Mouse (Mus musculus): ENCODE measurements at regions not wholly inside any gene's neighbourhood (a gene's known extent, or its start where the extent isn't known, plus 50 kb on each side); places are given as distances from the start of the nearest gene placed in this dataset.
"Not testable (repeated sequence)": the region's sequence is repeated elsewhere in the genome, so short reads cannot be mapped to it uniquely, and the experiment has no call there.

- Histone ChIP-seq H3K27me3 (ENCODE audit: control insufficient read depth, insufficient read depth, low read depth, low read length) (no peaks in the 10 kb centered on the region), H3K36me3 (ENCODE audit: control insufficient read depth, insufficient read depth, low read length) (no peaks in the 10 kb centered on the region), H3K9me3 (replicated peaks; ENCODE audit: control insufficient read depth, low read length, poor library complexity, severe bottlenecking) (no peaks in the 10 kb centered on the region), H3K4me2 (ENCODE audit: low read length) (no peak overlapping the region), H3K4me3 (ENCODE audit: low read depth, low read length) (no peak overlapping the region), H3K27ac (ENCODE audit: low read length) (no peak overlapping the region), H3K9ac (ENCODE audit: low read depth, low read length) (no peak overlapping the region), H3K4me1 (ENCODE audit: control insufficient read depth, insufficient read depth, low read length) (no peaks in the 10 kb centered on the region)
- no peak for ATAC-seq
- WGBS = 79% methylated on average over 8 of the region's 8 CpGs
Measured at GRCm38 (mm10) chr13:69129056-69129620, 129.8 kb upstream of the Adcy2 start.

DNA sequence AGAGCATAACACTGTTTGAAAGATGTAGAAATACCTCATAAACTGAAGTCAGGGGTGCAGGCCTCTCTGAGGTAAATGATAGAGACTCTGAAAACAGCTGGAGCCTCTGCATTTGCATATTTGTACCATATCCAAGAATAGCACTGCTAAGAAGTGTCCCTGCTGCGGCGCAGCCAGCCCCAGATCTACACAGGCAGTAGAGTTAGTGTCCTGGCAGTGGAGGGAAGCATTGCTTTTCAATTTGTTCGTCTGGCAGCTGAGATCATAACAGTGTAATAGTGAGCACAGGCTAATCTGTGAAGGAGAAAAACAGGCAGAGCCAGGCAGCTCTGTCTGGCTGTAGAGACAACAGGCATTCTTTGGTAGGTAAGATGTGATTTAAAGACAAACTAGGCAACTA lies 128.2 kb upstream of the Adcy2 start:
- H3K36me3 ChIP-seq (ENCODE audit: control insufficient read depth, insufficient read depth, low read length) = no peaks in the 10 kb centered on the region
- H3K27me3 ChIP-seq (ENCODE audit: control insufficient read depth, insufficient read depth, low read depth, low read length) = no peaks in the 10 kb centered on the region
- peak; percentile 45; the same call in 1 of the 2 replicates for ATAC-seq
- no peak overlapping the region for H3K4me3 ChIP-seq (ENCODE audit: low read depth, low read length)
- H3K27ac ChIP-seq (ENCODE audit: low read length) = no peak overlapping the region
- no peaks in the 10 kb centered on the region for H3K4me1 ChIP-seq (ENCODE audit: control insufficient read depth, insufficient read depth, low read length)
- H3K9me3 ChIP-seq (replicated peaks; ENCODE audit: control insufficient read depth, low read length, poor library complexity, severe bottlenecking) = no peaks in the 10 kb centered on the region
- H3K9ac ChIP-seq (ENCODE audit: low read depth, low read length) = no peak overlapping the region
- no peak overlapping the region for H3K4me2 ChIP-seq (ENCODE audit: low read length)
- 66% methylated on average over 3 of the region's 3 CpGs for WGBS

DNA sequence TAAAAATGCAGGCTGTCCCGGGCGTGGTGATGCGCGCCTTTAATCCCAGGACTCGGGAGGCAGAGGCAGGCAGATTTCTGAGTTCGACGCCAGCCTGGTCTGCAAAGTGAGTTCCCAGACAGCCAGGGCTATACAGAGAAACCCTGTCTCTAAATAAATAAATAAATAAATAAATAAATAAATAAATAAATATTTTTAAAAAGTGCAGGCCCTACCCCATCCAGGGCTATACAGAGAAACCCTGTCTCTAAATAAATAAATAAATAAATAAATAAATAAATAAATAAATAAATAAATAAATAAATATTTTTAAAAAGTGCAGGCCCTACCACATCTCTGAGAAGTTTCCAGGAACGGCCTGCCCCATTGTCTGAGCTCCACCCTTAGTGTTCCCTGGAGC lies 119.4 kb upstream of the Adcy2 start:
- 0 out of 2 replicates have a peak, but pooled peaks have one; percentile 21 for ATAC-seq
- not testable (repeated sequence) for H3K4me2 ChIP-seq (ENCODE audit: low read length); H3K9me3 ChIP-seq (replicated peaks; ENCODE audit: control insufficient read depth, low read length, poor library complexity, severe bottlenecking); H3K9ac ChIP-seq (ENCODE audit: low read depth, low read length); H3K27ac ChIP-seq (ENCODE audit: low read length); H3K36me3 ChIP-seq (ENCODE audit: control insufficient read depth, insufficient read depth, low read length); H3K4me1 ChIP-seq (ENCODE audit: control insufficient read depth, insufficient read depth, low read length); H3K27me3 ChIP-seq (ENCODE audit: control insufficient read depth, insufficient read depth, low read depth, low read length); H3K4me3 ChIP-seq (ENCODE audit: low read depth, low read length)
- WGBS = 93% methylated on average over 8 of the region's 8 CpGs

DNA sequence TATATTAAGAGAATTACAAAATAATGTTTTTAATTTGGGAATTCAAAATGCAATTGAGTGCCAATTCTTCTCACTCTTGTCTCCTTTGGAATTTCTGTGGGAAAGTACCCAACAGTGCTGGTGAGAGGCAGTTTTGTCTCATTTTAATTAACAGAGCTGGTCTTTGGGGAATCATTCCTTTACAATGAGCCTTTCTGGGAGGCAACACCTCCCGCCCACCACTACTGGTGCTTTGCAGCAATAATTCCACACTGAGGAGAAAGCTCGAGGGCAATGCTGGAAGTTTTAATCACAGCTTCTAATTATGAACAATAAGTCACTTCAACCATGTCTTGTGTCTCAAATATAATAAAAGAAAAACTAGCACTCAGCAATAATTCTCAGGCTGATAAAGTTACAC lies 109.8 kb upstream of the Adcy2 start:
- ATAC-seq = no peak

DNA sequence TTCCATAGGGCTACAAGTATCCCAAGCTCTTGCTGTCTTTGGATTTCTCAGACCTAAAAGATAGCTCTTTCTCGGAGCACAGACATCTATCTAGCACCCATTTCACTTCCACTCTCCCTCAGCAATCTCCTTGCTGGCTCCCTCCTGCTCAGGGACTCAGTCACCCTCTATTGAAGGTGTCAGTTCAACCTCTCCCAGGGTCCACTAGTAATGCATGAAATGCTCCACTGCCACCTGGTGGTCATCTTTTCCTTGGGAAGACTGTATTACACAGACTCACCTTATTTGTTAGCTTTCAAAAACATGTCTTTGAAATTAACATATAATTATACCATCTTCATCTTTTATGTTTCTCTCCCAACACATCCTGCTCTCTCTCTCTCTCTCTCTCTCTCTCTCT lies 87.3 kb upstream of the Adcy2 start:
- no peaks in the 10 kb centered on the region for H3K9me3 ChIP-seq (replicated peaks; ENCODE audit: control insufficient read depth, low read length, poor library complexity, severe bottlenecking)
- no peak overlapping the region for H3K4me2 ChIP-seq (ENCODE audit: low read length)
- 50% methylated on average over 1 of the region's 1 CpGs for WGBS
- no peaks in the 10 kb centered on the region for H3K27me3 ChIP-seq (ENCODE audit: control insufficient read depth, insufficient read depth, low read depth, low read length)
- no peak overlapping the region for H3K27ac ChIP-seq (ENCODE audit: low read length)
- H3K36me3 ChIP-seq (ENCODE audit: control insufficient read depth, insufficient read depth, low read length) = no peaks in the 10 kb centered on the region
- H3K4me3 ChIP-seq (ENCODE audit: low read depth, low read length) = no peak overlapping the region
- H3K9ac ChIP-seq (ENCODE audit: low read depth, low read length) = no peak overlapping the region
- H3K4me1 ChIP-seq (ENCODE audit: control insufficient read depth, insufficient read depth, low read length) = no peaks in the 10 kb centered on the region
- peak; percentile 71; the same call in 1 of the 2 replicates for ATAC-seq

More for the DNA sequence above, 109.8 kb upstream of the Adcy2 start:
- Histone ChIP-seq H3K36me3 (ENCODE audit: control insufficient read depth, insufficient read depth, low read length) (no peaks in the 10 kb centered on the region), H3K9me3 (replicated peaks; ENCODE audit: control insufficient read depth, low read length, poor library complexity, severe bottlenecking) (no peaks in the 10 kb centered on the region), H3K4me3 (ENCODE audit: low read depth, low read length) (no peak overlapping the region), H3K27me3 (ENCODE audit: control insufficient read depth, insufficient read depth, low read depth, low read length) (no peaks in the 10 kb centered on the region), H3K4me1 (ENCODE audit: control insufficient read depth, insufficient read depth, low read length) (no peaks in the 10 kb centered on the region), H3K27ac (ENCODE audit: low read length) (no peak overlapping the region), H3K9ac (ENCODE audit: low read depth, low read length) (no peak overlapping the region), H3K4me2 (ENCODE audit: low read length) (no peak overlapping the region)
- WGBS = 75% methylated on average over 2 of the region's 2 CpGs

DNA sequence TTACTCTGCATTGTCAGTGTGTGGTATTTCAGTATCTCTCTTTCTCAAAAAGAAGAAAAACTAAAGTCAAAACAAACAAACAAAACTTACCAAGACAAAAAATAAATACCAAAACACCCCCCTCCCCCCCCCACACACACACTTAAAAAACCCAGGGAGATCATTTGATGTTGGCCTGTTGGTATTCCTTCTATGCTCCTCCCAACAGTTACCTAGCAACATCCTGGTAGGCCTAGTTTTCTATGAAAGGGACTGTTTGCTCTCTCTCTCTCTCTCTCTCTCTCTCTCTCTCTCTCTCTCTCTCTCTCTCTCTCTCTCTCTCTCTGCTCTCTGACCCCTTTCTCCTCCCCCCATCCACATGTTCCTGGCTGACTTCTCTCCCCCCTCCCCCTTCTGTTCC lies 71.0 kb upstream of the Adcy2 start:
- no peaks in the 10 kb centered on the region for H3K4me1 ChIP-seq (ENCODE audit: control insufficient read depth, insufficient read depth, low read length)
- no peaks in the 10 kb centered on the region for H3K27me3 ChIP-seq (ENCODE audit: control insufficient read depth, insufficient read depth, low read depth, low read length)
- no peak overlapping the region for H3K4me2 ChIP-seq (ENCODE audit: low read length)
- no peaks in the 10 kb centered on the region for H3K36me3 ChIP-seq (ENCODE audit: control insufficient read depth, insufficient read depth, low read length)
- H3K9ac ChIP-seq (ENCODE audit: low read depth, low read length) = no peak overlapping the region
- no peak overlapping the region for H3K27ac ChIP-seq (ENCODE audit: low read length)
- no peaks in the 10 kb centered on the region for H3K9me3 ChIP-seq (replicated peaks; ENCODE audit: control insufficient read depth, low read length, poor library complexity, severe bottlenecking)
- no peak for ATAC-seq
- no peak overlapping the region for H3K4me3 ChIP-seq (ENCODE audit: low read depth, low read length)

- Histone ChIP-seq H3K27ac (ENCODE audit: low read length) (no peak overlapping the region), H3K4me2 (ENCODE audit: low read length) (no peak overlapping the region), H3K27me3 (ENCODE audit: control insufficient read depth, insufficient read depth, low read depth, low read length) (no peaks in the 10 kb centered on the region), H3K36me3 (ENCODE audit: control insufficient read depth, insufficient read depth, low read length) (no peaks in the 10 kb centered on the region), H3K4me3 (ENCODE audit: low read depth, low read length) (no peak overlapping the region), H3K4me1 (ENCODE audit: control insufficient read depth, insufficient read depth, low read length) (no peaks in the 10 kb centered on the region), H3K9me3 (replicated peaks; ENCODE audit: control insufficient read depth, low read length, poor library complexity, severe bottlenecking) (no peaks in the 10 kb centered on the region), H3K9ac (ENCODE audit: low read depth, low read length) (no peak overlapping the region)
- no peak for ATAC-seq
- 87% methylated on average over 3 of the region's 3 CpGs for WGBS
Measured at GRCm38 (mm10) chr13:69069817-69070216, 70.5 kb upstream of the Adcy2 start.

DNA sequence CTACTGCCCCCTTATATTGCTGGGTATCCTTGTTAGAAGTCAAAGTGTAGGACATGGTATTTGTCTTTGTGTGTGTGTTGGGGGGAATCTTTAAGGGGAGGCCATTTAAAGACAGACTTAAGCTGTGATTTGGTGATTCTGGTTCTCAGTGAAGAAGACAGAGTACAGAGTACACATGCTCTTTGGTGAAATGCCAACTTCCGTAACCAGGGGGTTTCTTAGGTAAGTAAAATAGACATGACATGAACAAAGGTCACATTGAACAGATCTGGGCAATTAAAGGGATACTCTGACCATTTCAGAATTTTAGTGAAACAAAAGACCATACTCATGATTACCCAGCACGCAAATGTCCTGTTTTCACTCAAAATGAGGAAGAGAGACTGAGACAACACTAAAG lies 67.3 kb upstream of the Adcy2 start:
- ATAC-seq = no peak
- Histone ChIP-seq H3K27me3 (ENCODE audit: control insufficient read depth, insufficient read depth, low read depth, low read length) (no peaks in the 10 kb centered on the region), H3K4me3 (ENCODE audit: low read depth, low read length) (no peak overlapping the region), H3K4me1 (ENCODE audit: control insufficient read depth, insufficient read depth, low read length) (no peaks in the 10 kb centered on the region), H3K9ac (ENCODE audit: low read depth, low read length) (no peak overlapping the region), H3K4me2 (ENCODE audit: low read length) (no peak overlapping the region), H3K9me3 (replicated peaks; ENCODE audit: control insufficient read depth, low read length, poor library complexity, severe bottlenecking) (no peaks in the 10 kb centered on the region), H3K36me3 (ENCODE audit: control insufficient read depth, insufficient read depth, low read length) (no peaks in the 10 kb centered on the region), H3K27ac (ENCODE audit: low read length) (no peak overlapping the region)
- 88% methylated on average over 2 of the region's 2 CpGs for WGBS

GRCm38 (mm10) chr13:69065285-69065684 lies 65.9 kb upstream of the Adcy2 start:
- Histone ChIP-seq H3K4me1 (ENCODE audit: control insufficient read depth, insufficient read depth, low read length) (no peaks in the 10 kb centered on the region), H3K9ac (ENCODE audit: low read depth, low read length) (no peak overlapping the region), H3K9me3 (replicated peaks; ENCODE audit: control insufficient read depth, low read length, poor library complexity, severe bottlenecking) (no peaks in the 10 kb centered on the region), H3K27me3 (ENCODE audit: control insufficient read depth, insufficient read depth, low read depth, low read length) (no peaks in the 10 kb centered on the region), H3K27ac (ENCODE audit: low read length) (no peak overlapping the region), H3K36me3 (ENCODE audit: control insufficient read depth, insufficient read depth, low read length) (no peaks in the 10 kb centered on the region), H3K4me2 (ENCODE audit: low read length) (no peak overlapping the region), H3K4me3 (ENCODE audit: low read depth, low read length) (no peak overlapping the region)
- no peak for ATAC-seq
- 88% methylated on average over 8 of the region's 8 CpGs for WGBS
